Mouse (Mus musculus) ES-E14 (cell line): ENCODE measurements around the gene Ddx39. TPM values are rescaled to one million over a fixed set of nuclear protein-coding genes. Genes with fewer than 3 reads are reported as not detected.

Experiments used
- DNase-seq: peaks from one replicate; pipeline ENCODE4 v3.0.0-alpha.2; 2013; ENCODE audit warnings: low read depth, low spot score
- H3K27ac ChIP-seq: 2 replicates; pipeline ENCODE4 v1.5.1; 2012; ENCODE audit warnings: low read depth, mild to moderate bottlenecking, low read length, moderate library complexity, mixed read lengths; ENCODE audit not compliant: poor library complexity, insufficient read depth, severe bottlenecking
- H3K36me3 ChIP-seq: 2 replicates; pipeline ENCODE4 v1.6.1; 2012; ENCODE audit warnings: mild to moderate bottlenecking, low read length, moderate library complexity, mixed read lengths; ENCODE audit not compliant: control insufficient read depth, poor library complexity, insufficient read depth, severe bottlenecking
- H3K4me1 ChIP-seq, 2 experiments: fragments of 150-350 bp in 1 of 2; sonication (generic) in 1 of 2; 2 replicates each; pipeline ENCODE4 v1.6.1; 2012; ENCODE audit warnings: low read length in 2 of 2, mild to moderate bottlenecking in 1 of 2, mixed read lengths in 1 of 2; ENCODE audit not compliant: control insufficient read depth in 2 of 2, insufficient read depth in 2 of 2, poor library complexity in 1 of 2
- H3K4me3 ChIP-seq, 2 experiments: fragments of 150-350 bp in 1 of 2; sonication (generic) in 1 of 2; 2 replicates each; pipeline ENCODE4 v1.5.1; 2012; ENCODE audit warnings: low read length in 2 of 2, low read depth in 1 of 2, mild to moderate bottlenecking in 1 of 2, mixed read lengths in 1 of 2; ENCODE audit not compliant: insufficient read depth in 1 of 2, poor library complexity in 1 of 2, severe bottlenecking in 1 of 2
- H3K9ac ChIP-seq: 2 replicates; pipeline ENCODE4 v1.6.1; 2012; ENCODE audit warnings: low read depth, mild to moderate bottlenecking, low read length, mixed read lengths; ENCODE audit not compliant: poor library complexity, insufficient read depth, severe bottlenecking
- H3K9me3 ChIP-seq: fragments of 150-350 bp; sonication (generic); 2 replicates; pipeline ENCODE4 v1.6.1; 2012; ENCODE audit warnings: low read depth, mild to moderate bottlenecking, low read length; ENCODE audit not compliant: control insufficient read depth, insufficient read depth
- CHD2 ChIP-seq: IDR thresholded peaks from 2 replicates; pipeline ENCODE4 v1.6.1; 2014; ENCODE audit warnings: mild to moderate bottlenecking, low read depth, low read length, inconsistent platforms
- HCFC1 ChIP-seq: IDR thresholded peaks from 2 replicates; pipeline ENCODE4 v1.6.1; 2012; ENCODE audit warnings: low read length, inconsistent platforms, borderline replicate concordance; ENCODE audit not compliant: insufficient read depth
- MAFK ChIP-seq: IDR thresholded peaks from 2 replicates; pipeline ENCODE4 v1.6.1; 2014; ENCODE audit warnings: mild to moderate bottlenecking, low read depth, low read length, inconsistent platforms; ENCODE audit not compliant: insufficient read depth
- ZC3H11A ChIP-seq: IDR thresholded peaks from 2 replicates; pipeline ENCODE4 v1.6.1; 2012; ENCODE audit warnings: low read depth, mild to moderate bottlenecking, inconsistent platforms, low read length, borderline replicate concordance
- ZNF384 ChIP-seq: IDR thresholded peaks from 2 replicates; pipeline ENCODE4 v1.6.1; 2012; ENCODE audit warnings: low read depth, low read length, inconsistent platforms
- in situ Hi-C, 2 experiments: fragments of 600-800 bp; cut with MboI; formaldehyde crosslinking; loops; one replicate each; pipeline ENCODE4 v1.15.1; 2025; ENCODE audit warnings: low sequenced_read_pairs in 2 of 2, inconsistent platforms in 1 of 2; ENCODE audit not compliant: unreplicated experiment in 2 of 2
- total RNA-seq: library from RNA; depleted of rRNA; stranded (reverse); fragments of 300-350 nt; gene quantifications from 2 replicates; pipeline ENCODE4 v1.2.3, GENCODE M21; 2012

Gene Ddx39
- total RNA-seq, 1 experiment = 324 TPM

- Histone ChIP-seq H3K9ac (no peak overlapping the region), H3K36me3 (no peaks in the 10 kb centered on the region), H3K4me1 (peaks cover 0 to 4% of the 10 kb centered on the region in 2 experiments; a peak in 1 of 4 replicates), H3K9me3 (no peaks in the 10 kb centered on the region), H3K27ac (no peak overlapping the region), H3K4me3 (no peak overlapping the region)
- in situ Hi-C loops = no loop called here
- TF ChIP-seq CHD2 (no peak), HCFC1 (no peak), ZC3H11A (no peak), MAFK (no peak), ZNF384 (no peak)
- no peak for DNase-seq
Observed at GRCm38 (mm10) chr8:83703426-83703825, 11.6 kb upstream of the Ddx39 start.

GRCm38 (mm10) chr8:83706411-83706810, 8.6 kb upstream of the Ddx39 start:
- no peak for TF ChIP-seq MAFK
- no peak for TF ChIP-seq ZNF384
- no peak for TF ChIP-seq HCFC1
- no peak for TF ChIP-seq ZC3H11A
- TF ChIP-seq CHD2 = no peak
- peak; percentile 74 for DNase-seq
- Histone ChIP-seq H3K9me3 (no peaks in the 10 kb centered on the region), H3K4me3 (no peak overlapping the region), H3K9ac (no peak overlapping the region), H3K36me3 (no peaks in the 10 kb centered on the region), H3K27ac (no peak overlapping the region), H3K4me1 (0 out of 4 replicates have a peak, but pooled peaks cover 0 to under 1% of the 10 kb centered on the region in 2 experiments)
- in situ Hi-C loops = no loop called here

DNA sequence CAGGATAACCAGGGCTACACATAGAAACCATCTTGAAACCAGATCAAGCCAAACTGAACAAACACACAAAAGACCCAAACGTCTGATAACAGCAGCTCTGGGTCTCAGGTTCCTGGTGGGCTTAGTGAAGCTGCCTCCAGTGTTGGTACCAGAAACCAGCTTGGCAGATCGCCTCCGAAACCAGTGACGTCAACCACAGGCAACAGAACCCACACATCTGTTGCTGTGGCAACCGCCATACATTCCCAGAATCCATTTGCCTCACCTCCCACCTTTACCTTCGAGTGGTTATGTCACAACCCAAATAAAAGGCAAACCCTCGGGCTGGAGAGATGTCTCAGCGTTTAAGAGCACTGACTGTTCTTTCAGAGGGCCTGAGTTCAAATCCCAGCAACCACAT, 7.4 kb upstream of the Ddx39 start:
- no peaks in the 10 kb centered on the region for H3K9me3 ChIP-seq
- DNase-seq = no peak
- TF ChIP-seq ZNF384 = no peak
- TF ChIP-seq ZC3H11A = no peak
- no peak for TF ChIP-seq HCFC1
- no peak for TF ChIP-seq MAFK
- no peak for TF ChIP-seq CHD2
- no peak overlapping the region for H3K27ac ChIP-seq
- H3K36me3 ChIP-seq = no peaks in the 10 kb centered on the region
- H3K4me1 ChIP-seq = peaks cover 0 to 7% of the 10 kb centered on the region in 2 experiments; a peak in 2 of 4 replicates
- in situ Hi-C loops = no loop called here
- H3K4me3 ChIP-seq = no peak overlapping the region
- no peak overlapping the region for H3K9ac ChIP-seq

GRCm38 (mm10) chr8:83714676-83715030, 324 bp upstream of the Ddx39 start:
- H3K9ac ChIP-seq = peak overlapping the region; percentile 62; the same call in 1 of the 2 replicates
- DNase-seq = no peak
- no peak overlapping the region for H3K27ac ChIP-seq
- peaks cover 10 to 11% of the 10 kb centered on the region in 2 experiments; a peak in 3 of 4 replicates for H3K4me1 ChIP-seq
- in situ Hi-C loops = no loop called here
- H3K4me3 ChIP-seq = peak overlapping the region in 1 of 2 experiments; percentile 98; a peak in 2 of 4 replicates
- peaks cover 11% of the 10 kb centered on the region for H3K36me3 ChIP-seq
- H3K9me3 ChIP-seq = no peaks in the 10 kb centered on the region
- TF ChIP-seq CHD2 (no peak), ZNF384 (no peak), HCFC1 (no peak), ZC3H11A (no peak), MAFK (no peak)

- no peak for DNase-seq
- H3K4me1 ChIP-seq = peaks cover 10 to 11% of the 10 kb centered on the region in 2 experiments; a peak in 3 of 4 replicates
- H3K36me3 ChIP-seq = peaks cover 22% of the 10 kb centered on the region
- H3K9me3 ChIP-seq = no peaks in the 10 kb centered on the region
- H3K4me3 ChIP-seq = peak overlapping the region; percentile 94 to 98
- in situ Hi-C loops = no loop called here
- H3K9ac ChIP-seq = peak overlapping the region; percentile 97
- TF ChIP-seq HCFC1 (no peak), MAFK (no peak), ZC3H11A (no peak), ZNF384 (no peak), CHD2 (no peak)
- peak overlapping the region; percentile 93 for H3K27ac ChIP-seq
Observed at GRCm38 (mm10) chr8:83715771-83716170, 794 bp downstream of the Ddx39 start.
